Mouse (Mus musculus) erythroblast, embryonic 14.5 days (primary cell): ENCODE data around the gene Ifnlr1.

Source experiments
- GATA1 ChIP-seq: IDR thresholded peaks from 2 replicates; pipeline ENCODE4 v1.6.1; 2012; ENCODE audit warnings: low read length, inconsistent platforms, mixed read lengths
- TAL1 ChIP-seq: IDR thresholded peaks from 3 replicates; pipeline ENCODE4 v1.6.1; 2012; ENCODE audit warnings: low read length, inconsistent platforms, mixed read lengths

DNA sequence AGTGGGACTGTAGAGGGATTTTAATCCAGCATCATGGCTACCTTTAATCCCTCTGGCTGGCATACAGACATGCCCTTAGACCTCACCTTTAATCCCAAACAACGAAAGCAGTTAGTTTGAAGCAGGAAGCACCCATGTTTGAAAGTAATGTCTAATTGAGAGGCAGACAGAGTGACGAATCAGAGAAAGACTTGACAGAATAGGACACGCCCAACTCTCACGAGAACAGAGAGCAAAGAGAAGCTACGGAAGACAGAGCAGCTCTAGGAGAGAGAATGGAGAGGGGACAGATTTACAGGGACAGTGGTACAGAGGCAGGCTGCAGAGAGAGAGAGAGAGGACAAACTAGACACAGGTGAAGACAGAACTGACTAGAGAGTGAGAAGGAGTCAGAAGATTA, 4.3 kb upstream of the Ifnlr1 start:
- no peak for TF ChIP-seq GATA1
- TF ChIP-seq TAL1, result no peak
